9 mouse cellular contexts compared by ENCODE assay signal in the genomic region with DNA sequence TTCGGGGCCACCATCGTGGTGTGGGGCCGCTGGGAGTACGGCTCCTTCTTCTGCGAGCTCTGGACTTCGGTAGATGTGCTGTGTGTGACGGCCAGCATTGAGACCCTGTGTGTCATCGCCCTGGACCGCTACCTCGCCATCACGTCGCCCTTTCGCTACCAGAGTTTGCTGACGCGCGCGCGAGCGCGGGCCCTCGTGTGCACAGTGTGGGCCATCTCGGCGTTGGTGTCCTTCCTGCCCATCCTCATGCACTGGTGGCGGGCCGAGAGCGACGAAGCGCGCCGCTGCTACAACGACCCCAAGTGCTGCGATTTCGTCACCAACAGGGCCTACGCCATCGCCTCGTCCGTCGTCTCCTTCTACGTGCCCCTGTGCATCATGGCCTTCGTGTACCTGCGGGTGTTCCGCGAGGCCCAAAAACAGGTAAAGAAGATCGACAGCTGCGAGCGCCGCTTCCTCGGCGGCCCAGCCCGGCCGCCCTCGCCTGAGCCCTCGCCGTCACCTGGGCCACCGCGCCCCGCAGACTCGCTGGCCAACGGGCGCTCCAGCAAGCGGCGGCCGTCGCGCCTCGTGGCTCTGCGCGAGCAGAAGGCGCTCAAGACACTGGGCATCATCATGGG. TPM values are rescaled to one million over a fixed set of nuclear protein-coding genes. Genes with fewer than 3 reads are reported as not detected.
DNase-seq lines count a peak whose midpoint lies in the region; ATAC-seq and TF ChIP-seq lines count a peak whose summit lies in the region.
"Had no signal": no experiment of that assay in that cellular context is flagged by ENCODE, and none has a peak within 500 bp of the region (broad histone marks: within the 10 kb centered on the region; RNA-seq: fewer than 3 reads in every experiment).

No protein-coding gene starts in this region.

- DNase-seq in R1 (ENCODE audit: low read depth, low spot score): peak; percentile 33
- peak; percentile 58 for DNase-seq in forebrain, postnatal 0 days
- peak; percentile 40 to 44 for DNase-seq in lung, adult 18-20 months
- DNase-seq in retina, embryonic 14.5 days (ENCODE audit: low spot score): peak; percentile 31
- DNase-seq in urinary bladder, postnatal 14 days (ENCODE audit: low spot score): no peak

- H3K27ac ChIP-seq in forebrain, postnatal 0 days (ENCODE audit: low read depth, low read length): no peak overlapping the region
- H3K27ac ChIP-seq in kidney, embryonic 16.5 days (ENCODE audit: low read length): no peak overlapping the region

- H3K36me3 ChIP-seq in erythroblast, embryonic 14.5 days (ENCODE audit: control insufficient read depth): no peaks in the 10 kb centered on the region
- H3K36me3 ChIP-seq in forebrain, postnatal 0 days (ENCODE audit: insufficient read depth): no peaks in the 10 kb centered on the region
- H3K36me3 ChIP-seq in kidney, embryonic 16.5 days (ENCODE audit: insufficient read depth, low read length): no peaks in the 10 kb centered on the region

- peak overlapping the region; percentile 62 for H3K9ac ChIP-seq in forebrain, postnatal 0 days
- peak overlapping the region; percentile 51; the same call in 1 of the 2 replicates for H3K9ac ChIP-seq in kidney, embryonic 16.5 days (replicated peaks; ENCODE audit: low read length)

- peaks cover 81% of the 10 kb centered on the region for H3K27me3 ChIP-seq in erythroblast, embryonic 14.5 days (ENCODE audit: control insufficient read depth)
- peaks cover 11% of the 10 kb centered on the region; the same call in 1 of the 2 replicates for H3K27me3 ChIP-seq in forebrain, postnatal 0 days (ENCODE audit: insufficient read depth, low read length)
- peaks cover 88% of the 10 kb centered on the region for H3K27me3 ChIP-seq in kidney, embryonic 16.5 days (ENCODE audit: insufficient read depth, low read length)
- H3K27me3 ChIP-seq: CH12.LX had no signal

- no peak for TF ChIP-seq CTCF in forebrain, postnatal 0 days (IDR thresholded peaks at IDR 0.05; ENCODE audit: low read depth)

- ATAC-seq in erythroblast, adult 5-6 weeks (replicated peaks; ENCODE audit: low FRiP score, poor library complexity, severe bottlenecking): no peak
- peak; percentile 21 for ATAC-seq in forebrain, postnatal 0 days
- ATAC-seq in kidney, embryonic 16.5 days (ENCODE audit: low FRiP score, low TSS enrichment): peak; percentile 60

- peak overlapping the region; percentile 26 for H3K4me3 ChIP-seq in erythroblast, embryonic 14.5 days (replicated peaks)
- H3K4me3 ChIP-seq in forebrain, postnatal 0 days (ENCODE audit: low read depth, low read length): peak overlapping the region; percentile 61
- H3K4me3 ChIP-seq in kidney, embryonic 16.5 days (ENCODE audit: low read length): peak overlapping the region; percentile 46

- no peaks in the 10 kb centered on the region for H3K4me1 ChIP-seq in erythroblast, embryonic 14.5 days (ENCODE audit: control insufficient read depth)
- peaks cover 2% of the 10 kb centered on the region; the same call in 1 of the 2 replicates for H3K4me1 ChIP-seq in forebrain, postnatal 0 days (ENCODE audit: insufficient read depth)
- peaks cover 33% of the 10 kb centered on the region for H3K4me1 ChIP-seq in kidney, embryonic 16.5 days (ENCODE audit: insufficient read depth, low read length)

- H3K4me2 ChIP-seq in forebrain, postnatal 0 days (ENCODE audit: low read depth): peak overlapping the region; percentile 87
- H3K4me2 ChIP-seq in kidney, embryonic 16.5 days (replicated peaks; ENCODE audit: low read depth, low read length): peak overlapping the region; percentile 89

- WGBS in forebrain, postnatal 0 days: 1% methylated on average over 69 of the region's 69 CpGs
- WGBS in kidney, embryonic 16.5 days: 1% methylated on average over 69 of the region's 69 CpGs

- peaks cover 6% of the 10 kb centered on the region; the same call in 1 of the 2 replicates for H3K9me3 ChIP-seq in erythroblast, embryonic 14.5 days (ENCODE audit: control insufficient read depth, low read length)
- no peaks in the 10 kb centered on the region for H3K9me3 ChIP-seq in forebrain, postnatal 0 days (ENCODE audit: low read length)
- H3K9me3 ChIP-seq in kidney, embryonic 16.5 days (ENCODE audit: low read length): no peaks in the 10 kb centered on the region

RNA-seq across cellular contexts. Expression of a gene that starts 0.8 kb away (rescaled TPM):
- polyA plus RNA-seq in erythroblast, embryonic 14.5 days (2012): 0.02 and 0.06 TPM in 2 replicates
- total RNA-seq in erythroblast, adult 5-6 weeks (2015; ENCODE audit: low replicate concordance): not detected in 2 replicates
- total RNA-seq in erythroblast, adult 5-6 weeks (2017; ENCODE audit: low replicate concordance): not detected in 2 replicates
- total RNA-seq in forebrain, postnatal 0 days (2014; rRNA removed): 7.3 and 8.5 TPM in 2 replicates
- polyA plus RNA-seq in forebrain, postnatal 0 days (2015; fragmentation: Nextera tagmentation; extraction: Ambion mirVana): 2.8 and 3.4 TPM in 2 replicates
- polyA plus RNA-seq in kidney, embryonic 16.5 days (2015; fragmentation: Nextera tagmentation; extraction: Ambion mirVana): 0.06 and 0.21 TPM in 2 replicates
- total RNA-seq: CH12.LX had no signal
